In genomic region chr9:63056695-63057349, GRCm38 (mm10) we compare ENCODE assay signal across 25 mouse cellular contexts.
DNase-seq lines count a peak whose midpoint lies in the region; ATAC-seq and TF ChIP-seq lines count a peak whose summit lies in the region.
"Had no signal": no experiment of that assay in that cellular context is flagged by ENCODE, and none has a peak within 500 bp of the region (broad histone marks: within the 10 kb centered on the region; RNA-seq: fewer than 3 reads in every experiment).

No protein-coding gene starts in this region.

- no peak overlapping the region for H3K4me2 ChIP-seq in forebrain, postnatal 0 days (ENCODE audit: low read depth)
- H3K4me2 ChIP-seq in forebrain, embryonic 15.5 days (replicated peaks) = no peak overlapping the region
- H3K4me2 ChIP-seq: embryonic facial prominence, embryonic 12.5 days; embryonic facial prominence, embryonic 15.5 days; heart, embryonic 13.5 days; hindbrain, embryonic 14.5 days had no signal

- H3K4me3 ChIP-seq in forebrain, postnatal 0 days (ENCODE audit: low read depth, low read length) = no peak overlapping the region
- no peak overlapping the region for H3K4me3 ChIP-seq in forebrain, embryonic 15.5 days
- H3K4me3 ChIP-seq in left cerebral cortex, adult 2 months = no peak overlapping the region
- H3K4me3 ChIP-seq: embryonic facial prominence, embryonic 12.5 days; embryonic facial prominence, embryonic 15.5 days; heart, adult 2 months; heart, embryonic 10.5 days; heart, embryonic 13.5 days had no signal

- no peaks in the 10 kb centered on the region for H3K27me3 ChIP-seq in forebrain, postnatal 0 days (ENCODE audit: insufficient read depth, low read length)
- no peaks in the 10 kb centered on the region for H3K27me3 ChIP-seq in forebrain, embryonic 15.5 days
- H3K27me3 ChIP-seq: embryonic facial prominence, embryonic 12.5 days; embryonic facial prominence, embryonic 15.5 days; heart, embryonic 13.5 days had no signal

- no peaks in the 10 kb centered on the region for H3K36me3 ChIP-seq in forebrain, postnatal 0 days (ENCODE audit: insufficient read depth)
- no peaks in the 10 kb centered on the region for H3K36me3 ChIP-seq in forebrain, embryonic 15.5 days
- H3K36me3 ChIP-seq: embryonic facial prominence, embryonic 12.5 days; embryonic facial prominence, embryonic 15.5 days; heart, embryonic 10.5 days; heart, embryonic 13.5 days had no signal

- H3K9me3 ChIP-seq in forebrain, postnatal 0 days (ENCODE audit: low read length) = no peaks in the 10 kb centered on the region
- H3K9me3 ChIP-seq in forebrain, embryonic 15.5 days = no peaks in the 10 kb centered on the region
- H3K9me3 ChIP-seq: embryonic facial prominence, embryonic 12.5 days; embryonic facial prominence, embryonic 15.5 days; heart, embryonic 10.5 days; heart, embryonic 13.5 days had no signal

- no peak for ATAC-seq in forebrain, postnatal 0 days
- ATAC-seq in forebrain, embryonic 15.5 days (replicated peaks) = no peak
- no peak for ATAC-seq in megakaryocyte-erythroid progenitor cell, adult 5-6 weeks (replicated peaks; ENCODE audit: low FRiP score, low TSS enrichment, poor library complexity, severe bottlenecking)
- ATAC-seq: forebrain, embryonic 14.5 days; hindbrain, postnatal 0 days had no signal

- no peak overlapping the region for H3K27ac ChIP-seq in forebrain, postnatal 0 days (ENCODE audit: low read depth, low read length)
- H3K27ac ChIP-seq in forebrain, embryonic 15.5 days (replicated peaks) = no peak overlapping the region
- H3K27ac ChIP-seq in left cerebral cortex, adult 2 months = 0 out of 2 replicates have a peak overlapping the region, but pooled peaks have one; percentile 5
- H3K27ac ChIP-seq: embryonic facial prominence, embryonic 12.5 days; embryonic facial prominence, embryonic 15.5 days; heart, adult 2 months; heart, embryonic 10.5 days; heart, embryonic 13.5 days; hindbrain, embryonic 14.5 days; hindbrain, postnatal 0 days had no signal

- no peak for TF ChIP-seq CTCF in forebrain, postnatal 0 days (IDR thresholded peaks at IDR 0.05; ENCODE audit: low read depth)
- no peak for TF ChIP-seq CTCF in left cerebral cortex, adult 2 months (IDR thresholded peaks at IDR 0.05)

- peaks cover 10% of the 10 kb centered on the region; the same call in 1 of the 2 replicates for H3K4me1 ChIP-seq in forebrain, postnatal 0 days (ENCODE audit: insufficient read depth)
- peaks cover 13% of the 10 kb centered on the region for H3K4me1 ChIP-seq in forebrain, embryonic 15.5 days

- intact Hi-C loops in left cerebral cortex, adult 2 months (cut with DNase I) = loop anchor here (5.0 kb wide), 1 partner anchor 75 kb away; no protein-coding TSS in a partner anchor
- intact Hi-C loops in left cerebral cortex, postnatal 4 days (cut with DNase I) = no loop called here

- 67% methylated on average over 9 of the region's 9 CpGs for WGBS in forebrain, postnatal 0 days
- WGBS in forebrain, embryonic 15.5 days = 70% methylated on average over 9 of the region's 9 CpGs

- peak; percentile 34 for DNase-seq in forebrain, postnatal 0 days
- no peak for DNase-seq in left cerebral cortex, adult 2 months (ENCODE audit: extremely low spot score in 1 of 2, low spot score in 2 of 2)
- no peak for DNase-seq in left cerebral cortex, postnatal 4 days
- DNase-seq in right cerebral cortex, postnatal 10 days (ENCODE audit: low spot score in 2 of 2) = peak; percentile 56 to 80
- DNase-seq in right cerebral cortex, postnatal 4 days = no peak
- DNase-seq in telencephalon, adult 2 months (ENCODE audit: low read depth, low spot score) = peak; percentile 43
- DNase-seq: adrenal gland, adult 2 months; adrenal gland, postnatal 14 days; cerebellum, adult 18-20 months; cerebellum, adult 9-10 months; cerebellum, postnatal 14 days; gastrocnemius, postnatal 10 days; gastrocnemius, postnatal 36 days; heart, adult 2 months; heart, postnatal 14 days; heart, postnatal 4 days had no signal

- no peak overlapping the region for H3K9ac ChIP-seq in forebrain, postnatal 0 days
- no peak overlapping the region for H3K9ac ChIP-seq in forebrain, embryonic 15.5 days (replicated peaks)
- H3K9ac ChIP-seq: embryonic facial prominence, embryonic 12.5 days; embryonic facial prominence, embryonic 15.5 days; heart, embryonic 13.5 days; hindbrain, embryonic 14.5 days had no signal

Comparison
In these comparisons a context has a peak if more than half of its experiments do, and no peak if none do; other contexts are left out.
1. DNase-seq: peak in forebrain, postnatal 0 days (single experiment), right cerebral cortex, postnatal 10 days (2 of 2) and telencephalon, adult 2 months (single experiment); none in left cerebral cortex, adult 2 months (0 of 2), left cerebral cortex, postnatal 4 days (single experiment) and right cerebral cortex, postnatal 4 days (single experiment).